In genomic region chr19:8919684-8920072, GRCm38 (mm10) we compare ENCODE assay signal across 7 mouse cellular contexts. TPM values are rescaled to one million over a fixed set of nuclear protein-coding genes. Genes with fewer than 3 reads are reported as not detected.
A peak's percentile ranks its signal among the peaks of the same experiment; 100 is the strongest.
DNase-seq lines count a peak whose midpoint lies in the region; ATAC-seq and TF ChIP-seq lines count a peak whose summit lies in the region.

No protein-coding gene starts in this region.

- 61% methylated on average over 6 of the region's 6 CpGs for WGBS in spleen, adult 2 months
- WGBS in forebrain, embryonic 13.5 days, result 77% methylated on average over 6 of the region's 6 CpGs
- 57% methylated on average over 6 of the region's 6 CpGs for WGBS in liver, embryonic 11.5 days

- peaks cover 22% of the 10 kb centered on the region for H3K36me3 ChIP-seq in spleen, adult 2 months (ENCODE audit: control insufficient read depth, insufficient read depth, low read length)
- peaks cover 25% of the 10 kb centered on the region for H3K36me3 ChIP-seq in forebrain, embryonic 13.5 days (ENCODE audit: poor library complexity, severe bottlenecking)
- peaks cover 23% of the 10 kb centered on the region for H3K36me3 ChIP-seq in liver, embryonic 11.5 days (ENCODE audit: control insufficient read depth, insufficient read depth, low read length)

- TF ChIP-seq CTCF in spleen, adult 2 months (IDR thresholded peaks at IDR 0.05; ENCODE audit: extremely low read depth, insufficient read depth, insufficient read length, insufficient replicate concordance), result no peak

- no peaks in the 10 kb centered on the region for H3K27me3 ChIP-seq in spleen, adult 2 months (ENCODE audit: control insufficient read depth, insufficient read depth, low read length)
- H3K27me3 ChIP-seq in forebrain, embryonic 13.5 days, result no peaks in the 10 kb centered on the region
- H3K27me3 ChIP-seq in liver, embryonic 11.5 days (replicated peaks; ENCODE audit: control insufficient read depth, insufficient read depth, low read length), result no peaks in the 10 kb centered on the region

- TF ChIP-seq POLR2A in spleen, adult 2 months (IDR thresholded peaks at IDR 0.05; ENCODE audit: low read depth, low read length), result no peak

- H3K4me3 ChIP-seq in spleen, adult 2 months (ENCODE audit: extremely low read depth, insufficient read depth, insufficient read length), result no peak overlapping the region
- H3K4me3 ChIP-seq in forebrain, embryonic 13.5 days, result peak overlapping the region; percentile 80
- H3K4me3 ChIP-seq in liver, embryonic 11.5 days (ENCODE audit: low read depth, low read length), result peak overlapping the region; percentile 84

- peaks cover 7% of the 10 kb centered on the region for H3K4me1 ChIP-seq in spleen, adult 2 months (ENCODE audit: control insufficient read depth, insufficient read depth, insufficient read length)
- H3K4me1 ChIP-seq in forebrain, embryonic 13.5 days, result peaks cover 15% of the 10 kb centered on the region
- H3K4me1 ChIP-seq in liver, embryonic 11.5 days (replicated peaks; ENCODE audit: control insufficient read depth, insufficient read depth, low read length), result peaks cover 15% of the 10 kb centered on the region

- DNase-seq in spleen, adult 2 months (ENCODE audit: low read depth in 1 of 2, low spot score in 2 of 2), result no peak
- no peak for DNase-seq in spleen, adult 12 weeks (ENCODE audit: low spot score)
- no peak for DNase-seq in liver, embryonic 11.5 days (ENCODE audit: low spot score)
- no peak for DNase-seq in ovary, postnatal 36 days (ENCODE audit: low spot score)
- no peak for DNase-seq in cerebellum, adult 9-11 months
- no peak for DNase-seq in left cerebral cortex, postnatal 25 days (ENCODE audit: low spot score in 2 of 2)

- intact Hi-C loops in left cerebral cortex, postnatal 25 days (cut with DNase I), result no loop called here

- ATAC-seq in forebrain, embryonic 13.5 days, result peak; percentile 1; the same call in 1 of the 2 replicates
- ATAC-seq in liver, embryonic 11.5 days (replicated peaks; ENCODE audit: low FRiP score), result no peak

- no peaks in the 10 kb centered on the region for H3K9me3 ChIP-seq in forebrain, embryonic 13.5 days (replicated peaks)
- H3K9me3 ChIP-seq in liver, embryonic 11.5 days (ENCODE audit: control insufficient read depth, low read length), result no peaks in the 10 kb centered on the region

- H3K27ac ChIP-seq in spleen, adult 2 months (ENCODE audit: insufficient read depth, low read length), result peak overlapping the region; percentile 76
- H3K27ac ChIP-seq in forebrain, embryonic 13.5 days, result 0 out of 2 replicates have a peak overlapping the region, but pooled peaks have one; percentile 74
- peak overlapping the region; percentile 90 for H3K27ac ChIP-seq in liver, embryonic 11.5 days (ENCODE audit: low read depth, low read length)

- no peak overlapping the region for H3K9ac ChIP-seq in forebrain, embryonic 13.5 days
- peak overlapping the region; percentile 86 for H3K9ac ChIP-seq in liver, embryonic 11.5 days (ENCODE audit: low read depth, low read length)

- H3K4me2 ChIP-seq in forebrain, embryonic 13.5 days, result peak overlapping the region; percentile 71
- H3K4me2 ChIP-seq in liver, embryonic 11.5 days, result peak overlapping the region; percentile 81

RNA-seq across cellular contexts. Expression of gene B3gat3, which starts 0.5 kb away (rescaled TPM):
- 86.0 and 93.4 TPM in 2 replicates for polyA plus RNA-seq in spleen, adult 2 months (2012; rRNA removed)
- 66.4 and 69.5 TPM in 2 replicates for polyA plus RNA-seq in forebrain, embryonic 13.5 days (2015; fragmentation: Nextera tagmentation; extraction: Ambion mirVana)
- 32.3 and 34.8 TPM in 2 replicates for polyA plus RNA-seq in liver, embryonic 11.5 days (2014; fragmentation: Nextera tagmentation; extraction: Ambion mirVana)
- total RNA-seq in left cerebral cortex, postnatal 25 days (2021), result 100 to 1,000 TPM; 151 to 163 TPM

RNA-seq across cellular contexts. Expression of gene Rom1, which starts 9.5 kb away (rescaled TPM):
- polyA plus RNA-seq in spleen, adult 2 months (2012; rRNA removed), result 10.0 and 11.9 TPM in 2 replicates
- polyA plus RNA-seq in forebrain, embryonic 13.5 days (2015; fragmentation: Nextera tagmentation; extraction: Ambion mirVana), result 1.2 and 1.3 TPM in 2 replicates
- polyA plus RNA-seq in liver, embryonic 11.5 days (2014; fragmentation: Nextera tagmentation; extraction: Ambion mirVana), result 2.4 and 3.9 TPM in 2 replicates
- 1 to 10 TPM; 5.7 TPM for total RNA-seq in left cerebral cortex, postnatal 25 days (2021)

RNA-seq across cellular contexts. Expression of gene Eml3, which starts 9.7 kb away (rescaled TPM):
- 72.3 and 77.7 TPM in 2 replicates for polyA plus RNA-seq in spleen, adult 2 months (2012; rRNA removed)
- 8.9 and 9.6 TPM in 2 replicates for polyA plus RNA-seq in forebrain, embryonic 13.5 days (2015; fragmentation: Nextera tagmentation; extraction: Ambion mirVana)
- 22.6 and 26.1 TPM in 2 replicates for polyA plus RNA-seq in liver, embryonic 11.5 days (2014; fragmentation: Nextera tagmentation; extraction: Ambion mirVana)
- total RNA-seq in left cerebral cortex, postnatal 25 days (2021), result 1 to 10 TPM; 8.2 to 8.4 TPM

RNA-seq across cellular contexts. Expression of gene Ganab, which starts 21.8 kb away (rescaled TPM):
- polyA plus RNA-seq in spleen, adult 2 months (2012; rRNA removed), result 85.2 and 86.9 TPM in 2 replicates
- 83.6 and 91.5 TPM in 2 replicates for polyA plus RNA-seq in forebrain, embryonic 13.5 days (2015; fragmentation: Nextera tagmentation; extraction: Ambion mirVana)
- 91.8 and 106 TPM in 2 replicates for polyA plus RNA-seq in liver, embryonic 11.5 days (2014; fragmentation: Nextera tagmentation; extraction: Ambion mirVana)
- 100 to 1,000 TPM in 1 of 2 experiments, 10 to 100 TPM in 1; 98.5 to 102 TPM for total RNA-seq in left cerebral cortex, postnatal 25 days (2021)

RNA-seq across cellular contexts. Expression of gene Mta2, which starts 22.0 kb away (rescaled TPM):
- polyA plus RNA-seq in spleen, adult 2 months (2012; rRNA removed), result 35.0 and 37.7 TPM in 2 replicates
- 178 and 180 TPM in 2 replicates for polyA plus RNA-seq in forebrain, embryonic 13.5 days (2015; fragmentation: Nextera tagmentation; extraction: Ambion mirVana)
- polyA plus RNA-seq in liver, embryonic 11.5 days (2014; fragmentation: Nextera tagmentation; extraction: Ambion mirVana), result 75.6 and 81.1 TPM in 2 replicates
- total RNA-seq in left cerebral cortex, postnatal 25 days (2021), result 10 to 100 TPM; 46.0 to 46.9 TPM
